Comparison of ENCODE assay signal across 21 mouse cellular contexts in genomic region chr2:9961708-9962107, GRCm38 (mm10).
DNase-seq lines count a peak whose midpoint lies in the region; ATAC-seq and TF ChIP-seq lines count a peak whose summit lies in the region.
"Had no signal": no experiment of that assay in that cellular context is flagged by ENCODE, and none has a peak within 500 bp of the region (broad histone marks: within the 10 kb centered on the region; RNA-seq: fewer than 3 reads in every experiment).

No protein-coding gene starts in this region.

- no peak for TF ChIP-seq CTCF in hindbrain, postnatal 0 days (IDR thresholded peaks at IDR 0.05; ENCODE audit: low read depth)

- peaks cover 28% of the 10 kb centered on the region for H3K4me1 ChIP-seq in heart, embryonic 13.5 days
- peaks cover 2% of the 10 kb centered on the region; the same call in 1 of the 2 replicates for H3K4me1 ChIP-seq in hindbrain, postnatal 0 days (ENCODE audit: insufficient read depth, low read length)
- H3K4me1 ChIP-seq in hindbrain, embryonic 11.5 days (replicated peaks; ENCODE audit: control insufficient read depth, insufficient read depth, low read length), result no peaks in the 10 kb centered on the region

- no peak overlapping the region for H3K9ac ChIP-seq in heart, embryonic 13.5 days
- no peak overlapping the region for H3K9ac ChIP-seq in hindbrain, postnatal 0 days (replicated peaks; ENCODE audit: low read length)
- H3K9ac ChIP-seq in hindbrain, embryonic 11.5 days (ENCODE audit: low read depth, low read length), result no peak overlapping the region
- H3K9ac ChIP-seq: forebrain, embryonic 13.5 days; kidney, embryonic 15.5 days; limb, embryonic 15.5 days; liver, embryonic 14.5 days; lung, embryonic 14.5 days; midbrain, embryonic 15.5 days had no signal

- H3K4me2 ChIP-seq in heart, embryonic 13.5 days, result no peak overlapping the region
- no peak overlapping the region for H3K4me2 ChIP-seq in hindbrain, postnatal 0 days (ENCODE audit: low read depth, low read length)
- no peak overlapping the region for H3K4me2 ChIP-seq in hindbrain, embryonic 11.5 days (replicated peaks; ENCODE audit: low read depth, low read length)
- H3K4me2 ChIP-seq: forebrain, embryonic 13.5 days; kidney, embryonic 15.5 days; limb, embryonic 15.5 days; lung, embryonic 14.5 days; midbrain, embryonic 15.5 days had no signal

- H3K27ac ChIP-seq in heart, embryonic 13.5 days (replicated peaks), result 0 out of 2 replicates have a peak overlapping the region, but pooled peaks have one; percentile 9
- H3K27ac ChIP-seq in hindbrain, postnatal 0 days, result no peak overlapping the region
- no peak overlapping the region for H3K27ac ChIP-seq in hindbrain, embryonic 11.5 days (ENCODE audit: low read depth, low read length)
- H3K27ac ChIP-seq: forebrain, embryonic 13.5 days; kidney, embryonic 15.5 days; limb, embryonic 15.5 days; liver, embryonic 14.5 days; midbrain, embryonic 15.5 days had no signal

- no peak overlapping the region for H3K4me3 ChIP-seq in heart, embryonic 13.5 days
- no peak overlapping the region for H3K4me3 ChIP-seq in hindbrain, postnatal 0 days (ENCODE audit: low read length)
- no peak overlapping the region for H3K4me3 ChIP-seq in hindbrain, embryonic 11.5 days (ENCODE audit: low read depth, low read length)
- H3K4me3 ChIP-seq: forebrain, embryonic 13.5 days; kidney, embryonic 15.5 days; limb, embryonic 15.5 days; midbrain, embryonic 15.5 days had no signal

- H3K27me3 ChIP-seq in heart, embryonic 13.5 days (replicated peaks), result no peaks in the 10 kb centered on the region
- H3K27me3 ChIP-seq in hindbrain, postnatal 0 days (ENCODE audit: insufficient read depth, low read length), result no peaks in the 10 kb centered on the region
- H3K27me3 ChIP-seq in hindbrain, embryonic 11.5 days (ENCODE audit: control insufficient read depth, insufficient read depth, low read length), result no peaks in the 10 kb centered on the region
- H3K27me3 ChIP-seq: forebrain, embryonic 13.5 days; kidney, embryonic 15.5 days; limb, embryonic 15.5 days; midbrain, embryonic 15.5 days had no signal

- ATAC-seq in heart, embryonic 13.5 days (ENCODE audit: extremely low read depth, insufficient number of reproducible peaks, low FRiP score, low TSS enrichment), result no peak
- ATAC-seq in hindbrain, postnatal 0 days, result peak; percentile 44; the same call in 1 of the 2 replicates
- ATAC-seq in hindbrain, embryonic 11.5 days (ENCODE audit: low FRiP score), result no peak
- peak; percentile 77 to 81 for ATAC-seq in hematopoietic stem cell, adult 5-6 weeks (replicated peaks in 1 of 2; ENCODE audit: insufficient read depth in 1 of 2, low FRiP score in 2 of 2, low TSS enrichment in 1 of 2, low read depth in 1 of 2, poor library complexity in 2 of 2, severe bottlenecking in 2 of 2)
- peak; percentile 44 for ATAC-seq in megakaryocyte progenitor cell, adult 5-6 weeks (replicated peaks; ENCODE audit: poor library complexity)
- ATAC-seq: forebrain, embryonic 13.5 days; midbrain, embryonic 15.5 days had no signal

- H3K9me3 ChIP-seq in heart, embryonic 13.5 days, result no peaks in the 10 kb centered on the region
- H3K9me3 ChIP-seq in hindbrain, postnatal 0 days (ENCODE audit: low read length), result no peaks in the 10 kb centered on the region
- no peaks in the 10 kb centered on the region for H3K9me3 ChIP-seq in hindbrain, embryonic 11.5 days (ENCODE audit: control insufficient read depth, low read length)
- H3K9me3 ChIP-seq: forebrain, embryonic 13.5 days; kidney, embryonic 15.5 days; limb, embryonic 15.5 days; midbrain, embryonic 15.5 days had no signal

- 51% methylated on average over 3 of the region's 3 CpGs for WGBS in heart, embryonic 13.5 days
- 50% methylated on average over 3 of the region's 3 CpGs for WGBS in hindbrain, postnatal 0 days
- 65% methylated on average over 3 of the region's 3 CpGs for WGBS in hindbrain, embryonic 11.5 days

- no peaks in the 10 kb centered on the region for H3K36me3 ChIP-seq in heart, embryonic 13.5 days
- H3K36me3 ChIP-seq in hindbrain, postnatal 0 days (ENCODE audit: insufficient read depth, low read length), result no peaks in the 10 kb centered on the region
- no peaks in the 10 kb centered on the region for H3K36me3 ChIP-seq in hindbrain, embryonic 11.5 days (ENCODE audit: control insufficient read depth, insufficient read depth, low read length)
- H3K36me3 ChIP-seq: kidney, embryonic 15.5 days; limb, embryonic 15.5 days; midbrain, embryonic 15.5 days had no signal

- no peak for DNase-seq in heart, adult 18-20 months
- DNase-seq in hindbrain, postnatal 0 days (ENCODE audit: low spot score), result no peak
- no peak for DNase-seq in hindbrain, embryonic 11.5 days (ENCODE audit: low spot score)
- no peak for DNase-seq in thymus, postnatal 10 days (ENCODE audit: low spot score in 2 of 2)
- DNase-seq: adrenal gland, adult 8-10 months; cerebellum, adult 2 months; cerebellum, postnatal 25 days; gastrocnemius, postnatal 36 days; kidney, adult 11 months; kidney, postnatal 4 days; lung, embryonic 14.5 days; right cerebral cortex, postnatal 14 days; thymus, postnatal 25 days had no signal

Comparison
In these comparisons a context has a peak if more than half of its experiments do, and no peak if none do; other contexts are left out.
1. ATAC-seq: peak in hindbrain, postnatal 0 days (single experiment), hematopoietic stem cell, adult 5-6 weeks (2 of 2) and megakaryocyte progenitor cell, adult 5-6 weeks (single experiment); none in heart, embryonic 13.5 days (single experiment) and hindbrain, embryonic 11.5 days (single experiment).